Mouse (Mus musculus): Measurements from ENCODE around the gene Aasdhppt. TPM values are rescaled to one million over a fixed set of nuclear protein-coding genes. Genes with fewer than 3 reads are reported as not detected.

The Aasdhppt gene
- total RNA-seq, 2 experiments from 2014 or later = 19.5 to 19.6 TPM

Small RNAs within 50 kb of the gene (microRNA-seq; reads per million reads assigned to microRNA genes)
- gene Gm22195 = not detected

Other genes starting within 250 kb of the Aasdhppt start
- 1 to 10 TPM; 9.0 to 9.3 TPM for gene Kbtbd3, start 362 bp upstream of the Aasdhppt start, total RNA-seq (2021)
- 10 to 100 TPM; 41.0 to 44.1 TPM for gene Msantd4, start 67.1 kb upstream of the Aasdhppt start, total RNA-seq (2021)